Mouse (Mus musculus) hindbrain, postnatal 0 days (tissue): Measurements from ENCODE around the gene Hhatl. TPM values are rescaled to one million over a fixed set of nuclear protein-coding genes. Genes with fewer than 3 reads are reported as not detected.

Experiments used
- ATAC-seq: fragments of 200-750 bp; cut with Nextera tagmentation; 2 replicates; pipeline ENCODE4 v1.8.0; 2017; ENCODE audit warnings: mild to moderate bottlenecking, moderate TSS enrichment, moderate library complexity
- DNase-seq: peaks from one replicate; pipeline ENCODE4 v3.0.0-alpha.2; 2015; ENCODE audit warnings: low spot score
- H3K27ac ChIP-seq: fragments of 300-500 bp; sonication (generic); 2 replicates; pipeline ENCODE4 v1.5.1; 2014; ENCODE audit warnings: mild to moderate bottlenecking
- H3K27me3 ChIP-seq: fragments of 300-500 bp; sonication (generic); 2 replicates; pipeline ENCODE4 v1.6.1; 2014; ENCODE audit warnings: low read length, mixed read lengths; ENCODE audit not compliant: insufficient read depth
- H3K36me3 ChIP-seq: fragments of 300-500 bp; sonication (generic); 2 replicates; pipeline ENCODE4 v1.6.1; 2014; ENCODE audit warnings: low read length, mixed read lengths; ENCODE audit not compliant: insufficient read depth
- H3K4me1 ChIP-seq: fragments of 300-500 bp; sonication (generic); 2 replicates; pipeline ENCODE4 v1.6.1; 2014; ENCODE audit warnings: antibody characterized with exemption, low read length, mixed read lengths; ENCODE audit not compliant: insufficient read depth
- H3K4me2 ChIP-seq: fragments of 300-500 bp; sonication (generic); 2 replicates; pipeline ENCODE4 v1.6.1; 2014; ENCODE audit warnings: low read depth, mild to moderate bottlenecking, low read length, moderate library complexity, mixed read lengths
- H3K4me3 ChIP-seq: fragments of 300-500 bp; sonication (generic); 2 replicates; pipeline ENCODE4 v1.5.1; 2014; ENCODE audit warnings: low read length
- H3K9ac ChIP-seq: fragments of 300-500 bp; sonication (generic); replicated peaks from 2 replicates; pipeline ENCODE4 v1.6.1; 2014; ENCODE audit warnings: mild to moderate bottlenecking, low read length, moderate library complexity, mixed read lengths
- H3K9me3 ChIP-seq: fragments of 300-500 bp; sonication (generic); 2 replicates; pipeline ENCODE4 v1.6.1; 2016; ENCODE audit warnings: low read length, mixed read lengths
- CTCF ChIP-seq: IDR thresholded peaks from 2 replicates; pipeline ENCODE4 v1.5.1; 2016; ENCODE audit warnings: antibody characterized with exemption, control low read depth, low read depth
- WGBS: fragments of 180-500 bp; shearing (Covaris S2); extraction: QIAGEN DNeasy Blood & Tissue Kit; methylation state at CpG from one replicate; pipeline ENCODE4 v1.1.7; 2014; 5-methylcytosine and 5-hydroxymethylcytosine counted together
- polyA plus RNA-seq: library from polyadenylated mRNA; unstranded; fragments of >200 nt; fragmentation: Nextera tagmentation; extraction: Ambion mirVana; gene quantifications from 2 replicates; pipeline ENCODE4 v1.2.1, GENCODE M21; 2015
- total RNA-seq: library from RNA; depleted of rRNA; stranded (reverse); fragments of >200 nt; gene quantifications from 2 replicates; pipeline ENCODE4 v1.2.3, GENCODE M21; 2014; rRNA removed

Gene Hhatl
- total and polyA plus RNA-seq, 2 experiments from 2014 or later, result 0.85 to 1.8 TPM

DNA sequence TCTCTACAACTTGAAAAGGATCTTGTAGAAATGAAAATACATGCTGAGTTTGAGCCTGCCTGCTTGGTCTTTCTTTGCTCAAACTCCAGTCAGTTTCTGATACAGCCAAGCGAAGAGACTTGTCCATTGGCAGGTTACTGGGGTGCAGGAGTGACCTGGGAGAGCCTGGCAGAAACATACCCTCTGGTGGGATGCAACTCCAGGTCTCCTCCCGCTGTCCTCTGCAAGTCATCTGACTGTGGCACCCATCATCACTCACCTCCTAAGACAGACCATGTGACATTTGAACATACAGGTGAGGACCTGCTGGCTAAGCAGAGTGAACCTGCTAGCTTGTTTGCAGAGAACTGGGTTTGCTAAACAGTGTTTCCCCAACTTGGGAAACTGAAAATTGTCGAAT lies 35.5 kb downstream of the Hhatl start:
- no peak for TF ChIP-seq CTCF
- peaks cover 32% of the 10 kb centered on the region for H3K36me3 ChIP-seq

DNA sequence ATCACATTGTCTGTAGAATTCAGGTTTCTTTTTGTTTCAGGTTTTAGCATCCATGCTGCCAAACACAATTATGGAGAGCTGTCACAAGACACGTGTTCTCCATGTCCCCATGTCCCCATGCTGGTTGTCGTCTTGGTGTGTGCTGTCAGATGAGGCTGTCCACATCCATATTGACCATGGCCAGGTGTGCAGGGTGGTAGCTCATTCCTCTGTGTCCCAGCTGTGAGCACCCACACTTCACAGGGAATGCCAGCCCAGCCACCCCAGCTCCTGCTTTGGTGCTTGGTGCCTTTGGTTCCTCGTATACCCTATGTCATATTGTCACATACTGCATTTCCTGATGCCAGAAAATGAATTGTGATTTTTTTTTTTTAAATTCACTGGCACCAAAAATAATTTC lies 37.7 kb downstream of the Hhatl start:
- H3K4me2 ChIP-seq, result no peak overlapping the region
- H3K36me3 ChIP-seq, result peaks cover 53% of the 10 kb centered on the region
- H3K9ac ChIP-seq, result no peak overlapping the region
- H3K4me1 ChIP-seq, result 0 out of 2 replicates have a peak, but pooled peaks cover 5% of the 10 kb centered on the region
- H3K9me3 ChIP-seq, result no peaks in the 10 kb centered on the region
- TF ChIP-seq CTCF, result no peak
- no peaks in the 10 kb centered on the region for H3K27me3 ChIP-seq
- ATAC-seq, result no peak
- DNase-seq, result no peak
- H3K27ac ChIP-seq, result no peak overlapping the region
- WGBS, result 82% methylated on average over 3 of the region's 3 CpGs
- no peak overlapping the region for H3K4me3 ChIP-seq

More for the DNA sequence above, 35.5 kb downstream of the Hhatl start:
- DNase-seq (no peak), ATAC-seq (no peak)
- H3K4me2 ChIP-seq, result no peak overlapping the region
- no peak overlapping the region for H3K4me3 ChIP-seq
- no peak overlapping the region for H3K9ac ChIP-seq
- no peak overlapping the region for H3K27ac ChIP-seq
- H3K9me3 ChIP-seq, result no peaks in the 10 kb centered on the region
- H3K4me1 ChIP-seq, result peaks cover 16% of the 10 kb centered on the region
- WGBS, result 91% methylated on average over 3 of the region's 3 CpGs
- H3K27me3 ChIP-seq, result no peaks in the 10 kb centered on the region

DNA sequence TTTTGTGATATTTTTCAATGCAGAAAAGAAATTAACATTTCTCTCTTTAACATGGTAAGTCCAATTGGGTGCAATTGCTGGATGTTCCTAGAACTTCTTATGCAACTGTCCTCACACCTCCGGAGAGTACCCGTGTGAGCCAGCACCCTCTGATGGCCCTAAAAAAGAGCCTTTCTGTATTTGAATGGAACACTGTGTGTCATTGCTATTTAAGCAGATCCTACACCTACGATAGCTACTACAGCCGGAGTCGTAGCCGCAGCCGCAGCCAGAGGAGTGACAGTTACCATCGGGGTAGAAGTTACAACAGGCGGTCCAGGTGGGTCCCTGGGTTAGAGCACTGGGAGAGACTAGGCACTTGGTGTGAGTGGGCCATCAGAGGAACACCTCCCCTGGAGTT lies 39.5 kb downstream of the Hhatl start:
- Histone ChIP-seq H3K9me3 (no peaks in the 10 kb centered on the region), H3K27ac (no peak overlapping the region), H3K9ac (no peak overlapping the region), H3K4me2 (no peak overlapping the region), H3K27me3 (no peaks in the 10 kb centered on the region), H3K4me1 (no peaks in the 10 kb centered on the region), H3K4me3 (no peak overlapping the region), H3K36me3 (peaks cover 72% of the 10 kb centered on the region)
- no peak for ATAC-seq
- 96% methylated on average over 9 of the region's 9 CpGs for WGBS
- DNase-seq, result no peak
- TF ChIP-seq CTCF, result no peak

DNA sequence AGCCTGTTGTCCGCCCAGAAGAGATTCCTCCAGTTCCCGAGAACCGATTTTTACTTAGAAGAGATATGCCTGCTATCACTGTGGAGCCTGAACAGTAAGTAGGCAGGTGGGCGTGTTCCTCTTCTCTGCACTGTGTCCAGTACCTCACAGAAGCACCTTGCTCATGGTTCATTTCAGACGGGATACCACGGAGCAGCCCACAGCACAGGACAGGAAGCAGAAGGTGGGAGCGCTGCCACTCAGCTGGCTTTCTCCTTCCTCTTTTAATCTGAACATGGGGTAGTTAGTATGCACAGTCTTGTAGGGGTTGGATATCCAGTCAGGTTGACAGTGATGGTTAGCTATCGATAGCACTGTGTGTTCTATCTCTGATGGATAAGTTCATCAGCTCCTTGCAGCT lies 48.3 kb downstream of the Hhatl start:
- DNase-seq, result no peak
- Histone ChIP-seq H3K4me2 (no peak overlapping the region), H3K36me3 (peaks cover 60% of the 10 kb centered on the region), H3K9ac (no peak overlapping the region), H3K27me3 (no peaks in the 10 kb centered on the region), H3K4me3 (no peak overlapping the region), H3K4me1 (no peaks in the 10 kb centered on the region), H3K27ac (no peak overlapping the region), H3K9me3 (no peaks in the 10 kb centered on the region)
- TF ChIP-seq CTCF, result no peak
- no peak for ATAC-seq
- 92% methylated on average over 8 of the region's 8 CpGs for WGBS

DNA sequence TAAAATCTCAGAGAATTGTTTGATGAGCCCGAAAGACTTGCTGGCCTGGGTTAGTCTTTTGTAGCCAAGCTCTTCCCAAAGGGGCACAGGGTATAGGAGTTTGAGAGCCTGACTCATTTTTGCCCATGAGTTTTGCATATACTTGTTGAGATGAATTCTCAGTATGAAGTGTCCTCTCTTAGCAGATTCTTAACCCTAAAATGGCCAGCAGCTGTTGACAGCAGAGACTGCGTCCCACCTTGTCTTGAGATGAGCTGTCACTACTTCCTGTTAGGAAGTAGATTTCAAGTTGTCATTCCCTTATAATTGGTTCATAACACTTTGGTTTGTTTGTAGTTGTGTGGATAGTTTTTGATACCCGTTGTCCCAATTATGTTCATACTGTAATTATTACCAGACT lies 51.1 kb downstream of the Hhatl start:
- ATAC-seq (no peak), DNase-seq (no peak)
- WGBS, result 97% methylated on average over 3 of the region's 3 CpGs
- H3K36me3 ChIP-seq, result peaks cover 36% of the 10 kb centered on the region
- no peaks in the 10 kb centered on the region for H3K4me1 ChIP-seq
- no peak overlapping the region for H3K4me2 ChIP-seq
- no peaks in the 10 kb centered on the region for H3K9me3 ChIP-seq
- no peaks in the 10 kb centered on the region for H3K27me3 ChIP-seq
- no peak overlapping the region for H3K4me3 ChIP-seq
- H3K27ac ChIP-seq, result no peak overlapping the region
- TF ChIP-seq CTCF, result no peak
- H3K9ac ChIP-seq, result no peak overlapping the region

DNA sequence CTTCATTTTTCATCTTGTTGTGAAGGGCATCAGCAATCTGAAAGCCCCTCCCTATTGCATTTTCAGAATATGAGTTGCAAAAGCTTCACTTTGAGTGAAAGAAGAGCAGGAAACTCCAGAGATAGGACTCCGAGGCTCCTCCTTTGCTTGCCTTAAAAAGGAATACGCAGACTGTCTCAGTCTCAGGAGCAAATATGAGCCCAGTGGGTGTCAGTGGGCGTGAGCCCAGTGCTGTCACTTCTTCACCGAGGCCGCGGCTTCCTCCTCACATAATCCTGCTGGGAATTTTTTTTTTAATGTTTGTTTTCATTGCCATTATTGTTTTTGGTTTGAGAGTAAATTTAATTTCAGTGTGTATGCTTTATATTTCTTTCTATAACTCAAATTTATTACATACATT lies 51.8 kb downstream of the Hhatl start:
- H3K36me3 ChIP-seq, result peaks cover 31% of the 10 kb centered on the region
- no peaks in the 10 kb centered on the region for H3K4me1 ChIP-seq
- no peak overlapping the region for H3K4me3 ChIP-seq
- TF ChIP-seq CTCF, result no peak
- H3K27me3 ChIP-seq, result no peaks in the 10 kb centered on the region
- DNase-seq, result no peak
- no peak for ATAC-seq
- no peak overlapping the region for H3K9ac ChIP-seq
- H3K9me3 ChIP-seq, result no peaks in the 10 kb centered on the region
- H3K4me2 ChIP-seq, result no peak overlapping the region
- no peak overlapping the region for H3K27ac ChIP-seq
- WGBS, result 79% methylated on average over 6 of the region's 6 CpGs

Other genes starting within 250 kb of the Hhatl start
- not detected in 2 replicates for gene Lyzl4, start 150.4 kb downstream of the Hhatl start, total RNA-seq
- 0.23 and 0.46 TPM in 2 replicates for gene Lyzl4, start 150.4 kb downstream of the Hhatl start, polyA plus RNA-seq
- 1.3 and 1.4 TPM in 2 replicates for gene Vipr1, start 149.8 kb downstream of the Hhatl start, total RNA-seq
- gene Vipr1, start 149.8 kb downstream of the Hhatl start, polyA plus RNA-seq, result 0.38 and 0.51 TPM in 2 replicates
- gene Sec22c, start 87.0 kb downstream of the Hhatl start, total RNA-seq, result 19.0 and 25.2 TPM in 2 replicates
- gene Sec22c, start 87.0 kb downstream of the Hhatl start, polyA plus RNA-seq, result 26.2 and 28.6 TPM in 2 replicates
- 62.4 and 62.6 TPM in 2 replicates for gene Ss18l2, start 82.2 kb downstream of the Hhatl start, total RNA-seq
- 231 and 246 TPM in 2 replicates for gene Ss18l2, start 82.2 kb downstream of the Hhatl start, polyA plus RNA-seq
- gene Nktr, start 73.3 kb downstream of the Hhatl start, total RNA-seq, result 68.7 and 76.6 TPM in 2 replicates
- 47.1 and 50.4 TPM in 2 replicates for gene Nktr, start 73.3 kb downstream of the Hhatl start, polyA plus RNA-seq
- 62.3 and 70.1 TPM in 2 replicates for gene Zfp651, start 33.2 kb downstream of the Hhatl start, total RNA-seq
- gene Zfp651, start 33.2 kb downstream of the Hhatl start, polyA plus RNA-seq, result 23.6 and 25.5 TPM in 2 replicates
- gene Klhl40, start 14.9 kb downstream of the Hhatl start, total RNA-seq, result 2.1 and 4.1 TPM in 2 replicates
- gene Klhl40, start 14.9 kb downstream of the Hhatl start, polyA plus RNA-seq, result 2.3 and 2.4 TPM in 2 replicates
- 3.7 and 5.6 TPM in 2 replicates for gene Ccdc13, start 47.0 kb upstream of the Hhatl start, total RNA-seq
- 3.3 and 4.0 TPM in 2 replicates for gene Ccdc13, start 47.0 kb upstream of the Hhatl start, polyA plus RNA-seq
- gene Higd1a, start 65.9 kb upstream of the Hhatl start, total RNA-seq, result 27.2 and 36.9 TPM in 2 replicates
- 191 and 197 TPM in 2 replicates for gene Higd1a, start 65.9 kb upstream of the Hhatl start, polyA plus RNA-seq
- 1.0 and 5.1 TPM in 2 replicates for gene Ackr2, start 105.8 kb upstream of the Hhatl start, total RNA-seq
- gene Ackr2, start 105.8 kb upstream of the Hhatl start, polyA plus RNA-seq, result 0.93 and 1.0 TPM in 2 replicates
- gene Cyp8b1, start 123.8 kb upstream of the Hhatl start, total RNA-seq, result not detected in 2 replicates
- gene Cyp8b1, start 123.8 kb upstream of the Hhatl start, polyA plus RNA-seq, result not detected in 2 replicates
- gene Fam198a, start 158.5 kb upstream of the Hhatl start, total RNA-seq, result 5.8 and 7.5 TPM in 2 replicates
- 2.1 TPM in 2 replicates for gene Fam198a, start 158.5 kb upstream of the Hhatl start, polyA plus RNA-seq
- gene Pomgnt2, start 204.6 kb upstream of the Hhatl start, total RNA-seq, result 106 and 264 TPM in 2 replicates
- 33.0 and 33.2 TPM in 2 replicates for gene Pomgnt2, start 204.6 kb upstream of the Hhatl start, polyA plus RNA-seq